Mouse (Mus musculus): Measurements from ENCODE around the gene Gpr63.

DNA sequence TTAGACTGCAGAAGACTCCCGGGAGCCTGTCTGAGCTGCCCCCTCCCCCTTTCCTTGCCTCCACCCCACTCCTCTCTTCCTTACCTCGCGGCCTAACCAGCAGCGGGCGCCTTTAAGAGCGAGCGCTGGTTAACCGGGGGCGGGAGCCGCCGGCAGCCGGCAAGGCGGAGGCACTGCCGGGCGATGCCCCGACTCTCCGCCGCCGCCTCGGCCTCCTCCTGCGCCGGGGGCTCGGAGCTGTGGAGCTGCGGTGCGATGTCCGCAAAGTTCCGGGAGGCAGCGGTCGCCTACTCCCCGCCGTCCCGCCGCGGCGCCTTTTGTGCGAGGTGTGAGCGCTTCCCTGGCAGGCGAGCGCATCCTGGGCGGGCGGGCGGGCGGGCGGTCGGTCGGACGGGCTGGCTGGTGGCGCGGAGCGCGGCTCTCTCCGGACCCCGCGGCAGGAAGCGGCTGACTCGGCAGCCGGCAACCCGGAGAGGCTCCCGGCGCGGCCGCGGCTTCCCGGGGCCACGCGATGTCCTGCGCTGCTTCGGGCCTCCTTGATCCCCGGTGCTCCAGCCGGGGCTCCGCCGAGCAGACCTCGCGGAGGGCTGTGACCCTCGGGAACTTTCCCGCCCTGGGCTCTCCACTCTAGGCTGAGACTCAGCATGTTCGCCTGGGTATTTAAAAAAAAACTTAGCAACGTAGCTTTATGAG, at the start of gene Gpr63:
- no peak for TF ChIP-seq CTCF (conservative IDR thresholded peaks at IDR 0.05; ENCODE audit: low read length)
- no peak for TF ChIP-seq NANOG (IDR thresholded peaks at IDR 0.05; ENCODE audit: borderline replicate concordance, low read length)

Data from E14TG2a.4 (cell line).